In the genomic region with DNA sequence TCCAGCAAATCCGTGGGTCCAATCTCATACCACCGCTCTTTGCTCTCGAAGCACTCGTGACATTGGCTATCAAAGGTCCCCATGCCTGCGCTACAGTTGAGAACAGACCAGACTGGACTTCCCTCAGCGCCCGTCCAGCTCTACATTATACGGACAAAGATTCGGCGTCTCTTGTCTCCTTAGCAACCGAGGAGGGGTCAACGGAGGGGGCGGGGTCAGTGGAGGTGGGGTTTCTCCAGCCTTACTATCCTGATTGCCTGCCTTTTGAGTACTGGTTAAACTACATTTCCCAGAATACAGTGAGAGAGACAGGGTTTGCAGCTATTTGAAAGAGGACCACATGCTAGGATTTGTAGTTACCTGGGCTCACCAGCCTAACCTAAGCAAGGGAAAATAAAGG, we compare ENCODE assay signal across 8 mouse cellular contexts. TPM values are rescaled to one million over a fixed set of nuclear protein-coding genes. Genes with fewer than 3 reads are reported as not detected.
DNase-seq lines count a peak whose midpoint lies in the region; ATAC-seq and TF ChIP-seq lines count a peak whose summit lies in the region.

A gene (minus strand): TSS at position 169 of the 400 bp plus-strand sequence.

- peak within 1 kb of the TSS; percentile 46 for H3K4me2 ChIP-seq in embryonic facial prominence, embryonic 12.5 days (replicated peaks)
- H3K4me2 ChIP-seq in heart, embryonic 12.5 days = peak within 1 kb of the TSS; percentile 53
- H3K4me2 ChIP-seq in liver, embryonic 12.5 days = no peak within 1 kb of the TSS
- H3K4me2 ChIP-seq in neural tube, embryonic 12.5 days (replicated peaks) = peak within 1 kb of the TSS; percentile 55

- TF ChIP-seq CTCF in thymus, adult 2 months (IDR thresholded peaks at IDR 0.05; ENCODE audit: borderline replicate concordance, control insufficient read depth, extremely low read depth, insufficient read depth, low read length, poor library complexity) = no peak

- no peak within 1 kb of the TSS for H3K9ac ChIP-seq in embryonic facial prominence, embryonic 12.5 days
- H3K9ac ChIP-seq in heart, embryonic 12.5 days = no peak within 1 kb of the TSS
- no peak within 1 kb of the TSS for H3K9ac ChIP-seq in liver, embryonic 12.5 days
- no peak within 1 kb of the TSS for H3K9ac ChIP-seq in neural tube, embryonic 12.5 days

- TF ChIP-seq POLR2A in thymus, adult 2 months (IDR thresholded peaks at IDR 0.05; ENCODE audit: control insufficient read depth, extremely low read depth, insufficient read depth, low read length, poor library complexity) = no peak

- peak; percentile 73 for DNase-seq in kidney, adult 9 months
- no peak for DNase-seq in natural killer cell, adult 2 months (ENCODE audit: low spot score in 2 of 2)
- no peak for DNase-seq in thymus, adult 2 months

- no peaks in the 10 kb centered on the region for H3K9me3 ChIP-seq in embryonic facial prominence, embryonic 12.5 days
- no peaks in the 10 kb centered on the region for H3K9me3 ChIP-seq in heart, embryonic 12.5 days (replicated peaks)
- H3K9me3 ChIP-seq in liver, embryonic 12.5 days (replicated peaks) = no peaks in the 10 kb centered on the region
- H3K9me3 ChIP-seq in neural tube, embryonic 12.5 days = no peaks in the 10 kb centered on the region

- no peaks in the 10 kb centered on the region; the same call in 1 of the 2 replicates for H3K4me1 ChIP-seq in embryonic facial prominence, embryonic 12.5 days
- peaks cover 5% of the 10 kb centered on the region for H3K4me1 ChIP-seq in heart, embryonic 12.5 days (replicated peaks)
- H3K4me1 ChIP-seq in liver, embryonic 12.5 days = no peaks in the 10 kb centered on the region
- no peaks in the 10 kb centered on the region; the same call in 1 of the 2 replicates for H3K4me1 ChIP-seq in neural tube, embryonic 12.5 days
- H3K4me1 ChIP-seq in thymus, adult 2 months (replicated peaks; ENCODE audit: control insufficient read depth, insufficient read depth, low read length) = no peaks in the 10 kb centered on the region

- no peak within 1 kb of the TSS for H3K27ac ChIP-seq in embryonic facial prominence, embryonic 12.5 days
- no peak within 1 kb of the TSS for H3K27ac ChIP-seq in heart, embryonic 12.5 days (ENCODE audit: poor library complexity, severe bottlenecking)
- H3K27ac ChIP-seq in liver, embryonic 12.5 days = no peak within 1 kb of the TSS
- no peak within 1 kb of the TSS for H3K27ac ChIP-seq in neural tube, embryonic 12.5 days
- no peak within 1 kb of the TSS for H3K27ac ChIP-seq in thymus, adult 2 months (ENCODE audit: control insufficient read depth, insufficient read depth, low read length)

- H3K27me3 ChIP-seq in embryonic facial prominence, embryonic 12.5 days = no peaks in the 10 kb centered on the region; the same call in 1 of the 2 replicates
- peaks cover 6% of the 10 kb centered on the region; the same call in 1 of the 2 replicates for H3K27me3 ChIP-seq in heart, embryonic 12.5 days (replicated peaks)
- H3K27me3 ChIP-seq in liver, embryonic 12.5 days (replicated peaks) = no peaks in the 10 kb centered on the region
- H3K27me3 ChIP-seq in neural tube, embryonic 12.5 days (replicated peaks) = no peaks in the 10 kb centered on the region
- no peaks in the 10 kb centered on the region for H3K27me3 ChIP-seq in thymus, adult 2 months (ENCODE audit: control insufficient read depth, insufficient read depth, low read length)

- ATAC-seq in cerebellum, adult (ENCODE audit: insufficient number of reproducible peaks, low FRiP score, low TSS enrichment) = peak; percentile 26; the same call in 1 of the 2 replicates
- ATAC-seq in embryonic facial prominence, embryonic 12.5 days (ENCODE audit: insufficient number of reproducible peaks, insufficient read depth, low FRiP score, low TSS enrichment) = peak; percentile 74
- ATAC-seq in heart, embryonic 12.5 days (ENCODE audit: insufficient number of reproducible peaks, low FRiP score) = 0 out of 2 replicates have a peak, but pooled peaks have one; percentile 25
- peak; percentile 65 for ATAC-seq in liver, embryonic 12.5 days
- peak; percentile 85 for ATAC-seq in neural tube, embryonic 12.5 days (ENCODE audit: low FRiP score, low read depth)

- H3K36me3 ChIP-seq in embryonic facial prominence, embryonic 12.5 days = no peaks in the 10 kb centered on the region
- no peaks in the 10 kb centered on the region for H3K36me3 ChIP-seq in heart, embryonic 12.5 days
- H3K36me3 ChIP-seq in liver, embryonic 12.5 days = no peaks in the 10 kb centered on the region
- H3K36me3 ChIP-seq in neural tube, embryonic 12.5 days = no peaks in the 10 kb centered on the region
- no peaks in the 10 kb centered on the region for H3K36me3 ChIP-seq in thymus, adult 2 months (ENCODE audit: control insufficient read depth, insufficient read depth, low read length)

- 4% methylated on average over 13 of the region's 13 CpGs for WGBS in embryonic facial prominence, embryonic 12.5 days
- WGBS in heart, embryonic 12.5 days = 5% methylated on average over 13 of the region's 13 CpGs
- WGBS in liver, embryonic 12.5 days (ENCODE audit: insufficient replicate concordance) = 8% methylated on average over 13 of the region's 13 CpGs
- 5% methylated on average over 13 of the region's 13 CpGs for WGBS in neural tube, embryonic 12.5 days
- 23% methylated on average over 13 of the region's 13 CpGs for WGBS in thymus, adult 2 months

- H3K4me3 ChIP-seq in embryonic facial prominence, embryonic 12.5 days = peak within 1 kb of the TSS; percentile 28
- H3K4me3 ChIP-seq in heart, embryonic 12.5 days = peak within 1 kb of the TSS; percentile 16; the same call in 1 of the 2 replicates
- no peak within 1 kb of the TSS for H3K4me3 ChIP-seq in liver, embryonic 12.5 days
- H3K4me3 ChIP-seq in neural tube, embryonic 12.5 days = 0 out of 2 replicates have a peak within 1 kb of the TSS, but pooled peaks have one; percentile 5
- no peak within 1 kb of the TSS for H3K4me3 ChIP-seq in thymus, adult 2 months (ENCODE audit: control insufficient read depth, insufficient read depth, low read length)

RNA-seq across cellular contexts. Expression of the gene that starts here (rescaled TPM):
- 0.36 and 0.69 TPM in 2 replicates for polyA plus RNA-seq in embryonic facial prominence, embryonic 12.5 days (2016; fragmentation: Nextera tagmentation; extraction: Ambion mirVana)
- not detected in 2 replicates for polyA plus RNA-seq in heart, embryonic 12.5 days (2016; fragmentation: Nextera tagmentation; extraction: Ambion mirVana)
- polyA plus RNA-seq in liver, embryonic 12.5 days (2016; fragmentation: Nextera tagmentation; extraction: Ambion mirVana) = not detected in 2 replicates
- polyA plus RNA-seq in neural tube, embryonic 12.5 days (2016; fragmentation: Nextera tagmentation; extraction: Ambion mirVana) = not detected in 2 replicates
- polyA plus RNA-seq in thymus, adult 2 months (2012; rRNA removed) = 0.15 and 0.16 TPM in 2 replicates

Comparison
In these comparisons a context has a peak if more than half of its experiments do, and no peak if none do; other contexts are left out.
1. Peak in ATAC-seq, H3K4me3 ChIP-seq and H3K4me2 ChIP-seq in embryonic facial prominence, embryonic 12.5 days; RNA of the gene not detected or under 1 TPM.
2. Peak in ATAC-seq, H3K4me3 ChIP-seq and H3K4me2 ChIP-seq in heart, embryonic 12.5 days; RNA of the gene not detected or under 1 TPM.
3. Peak in ATAC-seq in liver, embryonic 12.5 days; RNA of the gene not detected or under 1 TPM.
4. Peak in ATAC-seq, H3K4me3 ChIP-seq and H3K4me2 ChIP-seq in neural tube, embryonic 12.5 days; RNA of the gene not detected or under 1 TPM.
5. ATAC-seq: peak in every context shown above with its lines; median percentile 85 in neural tube, embryonic 12.5 days; 74 in embryonic facial prominence, embryonic 12.5 days; 65 in liver, embryonic 12.5 days; 26 in cerebellum, adult; 25 in heart, embryonic 12.5 days.